In the genomic region with DNA sequence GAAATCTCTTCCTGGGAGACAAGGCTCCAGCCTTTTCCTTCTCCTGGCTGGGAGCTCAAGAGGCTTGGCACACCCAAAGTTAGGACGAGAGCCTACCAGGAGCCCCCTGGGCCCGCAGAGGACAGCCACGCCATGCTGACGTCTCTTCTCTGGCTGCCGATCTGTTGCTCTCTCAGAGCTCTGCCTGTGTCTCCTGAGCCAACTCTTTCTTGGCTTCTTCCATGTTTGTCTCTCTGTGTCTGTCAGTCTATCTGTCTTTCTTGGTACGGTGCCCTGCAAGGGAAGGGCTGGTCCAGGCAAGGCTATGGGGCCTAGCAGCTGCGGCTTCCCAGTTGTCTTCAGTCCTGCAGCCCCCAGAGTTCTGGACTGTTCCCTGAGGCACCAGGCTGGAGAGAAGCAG, we compare ENCODE assay signal across 12 mouse cellular contexts. TPM values are rescaled to one million over a fixed set of nuclear protein-coding genes. Genes with fewer than 3 reads are reported as not detected.
DNase-seq lines count a peak whose midpoint lies in the region; ATAC-seq and TF ChIP-seq lines count a peak whose summit lies in the region.
"Had no signal": no experiment of that assay in that cellular context is flagged by ENCODE, and none has a peak within 500 bp of the region (broad histone marks: within the 10 kb centered on the region; RNA-seq: fewer than 3 reads in every experiment).

No protein-coding gene starts in this region.

- H3K36me3 ChIP-seq in forebrain, embryonic 13.5 days (ENCODE audit: poor library complexity, severe bottlenecking), result peaks cover 5% of the 10 kb centered on the region; the same call in 1 of the 2 replicates
- no peaks in the 10 kb centered on the region for H3K36me3 ChIP-seq in forebrain, embryonic 11.5 days (ENCODE audit: control insufficient read depth, insufficient read depth, low read length)
- peaks cover 2% of the 10 kb centered on the region for H3K36me3 ChIP-seq in heart, adult 2 months (ENCODE audit: control insufficient read depth, insufficient read depth, low read length)
- peaks cover 45% of the 10 kb centered on the region for H3K36me3 ChIP-seq in limb, embryonic 10.5 days
- H3K36me3 ChIP-seq in kidney, embryonic 14.5 days (ENCODE audit: control insufficient read depth, insufficient read depth, low read length), result no peaks in the 10 kb centered on the region

- WGBS in forebrain, embryonic 13.5 days, result 70% methylated on average over 7 of the region's 7 CpGs
- 94% methylated on average over 7 of the region's 7 CpGs for WGBS in forebrain, embryonic 11.5 days
- 48% methylated on average over 7 of the region's 7 CpGs for WGBS in heart, adult 2 months
- 89% methylated on average over 7 of the region's 7 CpGs for WGBS in limb, embryonic 10.5 days
- 77% methylated on average over 7 of the region's 7 CpGs for WGBS in kidney, embryonic 14.5 days

- intact Hi-C loops in heart, adult 2 months (cut with DNase I), result no loop called here

- H3K27ac ChIP-seq in forebrain, embryonic 13.5 days, result no peak overlapping the region
- H3K27ac ChIP-seq in forebrain, embryonic 11.5 days (ENCODE audit: low read depth, low read length), result no peak overlapping the region
- peak overlapping the region; percentile 33 for H3K27ac ChIP-seq in heart, adult 2 months
- 0 out of 2 replicates have a peak overlapping the region, but pooled peaks have one; percentile 20 for H3K27ac ChIP-seq in limb, embryonic 10.5 days
- no peak overlapping the region for H3K27ac ChIP-seq in kidney, embryonic 14.5 days (ENCODE audit: low read depth, low read length)
- H3K27ac ChIP-seq: kidney, postnatal 0 days had no signal

- no peaks in the 10 kb centered on the region for H3K9me3 ChIP-seq in forebrain, embryonic 13.5 days (replicated peaks)
- H3K9me3 ChIP-seq in forebrain, embryonic 11.5 days (ENCODE audit: control insufficient read depth, low read length), result no peaks in the 10 kb centered on the region
- H3K9me3 ChIP-seq in limb, embryonic 10.5 days (replicated peaks), result no peaks in the 10 kb centered on the region
- no peaks in the 10 kb centered on the region for H3K9me3 ChIP-seq in kidney, embryonic 14.5 days (ENCODE audit: control insufficient read depth, low read length)

- TF ChIP-seq CTCF in heart, adult 2 months (IDR thresholded peaks at IDR 0.05), result no peak

- 0 out of 2 replicates have a peak, but pooled peaks cover 4% of the 10 kb centered on the region for H3K27me3 ChIP-seq in forebrain, embryonic 13.5 days
- H3K27me3 ChIP-seq in forebrain, embryonic 11.5 days (ENCODE audit: control insufficient read depth, insufficient read depth, low read length), result no peaks in the 10 kb centered on the region
- H3K27me3 ChIP-seq in heart, adult 2 months (ENCODE audit: control insufficient read depth, insufficient read depth, low read length), result no peaks in the 10 kb centered on the region
- H3K27me3 ChIP-seq in limb, embryonic 10.5 days (ENCODE audit: low read depth, poor library complexity, severe bottlenecking), result peaks cover 17% of the 10 kb centered on the region
- H3K27me3 ChIP-seq in kidney, embryonic 14.5 days (ENCODE audit: control insufficient read depth, insufficient read depth, low read length), result no peaks in the 10 kb centered on the region

- no peak overlapping the region for H3K4me2 ChIP-seq in forebrain, embryonic 13.5 days
- H3K4me2 ChIP-seq in forebrain, embryonic 11.5 days (ENCODE audit: low read depth, low read length, severe bottlenecking), result no peak overlapping the region
- H3K4me2 ChIP-seq in kidney, embryonic 14.5 days (replicated peaks; ENCODE audit: low read depth, low read length), result no peak overlapping the region

- no peak for DNase-seq in forebrain, embryonic 11.5 days (ENCODE audit: low spot score)
- DNase-seq in adipocyte (ENCODE audit: low spot score), result peak; percentile 87
- peak; percentile 63 to 77 for DNase-seq in heart, adult 2 months
- DNase-seq in limb, embryonic 10.5 days (ENCODE audit: low spot score), result no peak
- no peak for DNase-seq in frontal cortex, adult 2 months (ENCODE audit: extremely low spot score in 1 of 2, low spot score in 1 of 2)
- DNase-seq: adrenal gland, postnatal 36 days; liver, postnatal 0 days had no signal

- no peaks in the 10 kb centered on the region for H3K79me2 ChIP-seq in heart, adult 2 months (replicated peaks; ENCODE audit: control insufficient read depth, insufficient read depth, low read length)

- no peak overlapping the region for H3K4me3 ChIP-seq in forebrain, embryonic 13.5 days
- no peak overlapping the region for H3K4me3 ChIP-seq in forebrain, embryonic 11.5 days (ENCODE audit: low read depth, low read length)
- H3K4me3 ChIP-seq in heart, adult 2 months, result no peak overlapping the region
- H3K4me3 ChIP-seq in limb, embryonic 10.5 days, result no peak overlapping the region
- no peak overlapping the region for H3K4me3 ChIP-seq in kidney, embryonic 14.5 days (ENCODE audit: low read length)

- H3K4me1 ChIP-seq in forebrain, embryonic 13.5 days, result peaks cover 21% of the 10 kb centered on the region
- peaks cover 9% of the 10 kb centered on the region for H3K4me1 ChIP-seq in forebrain, embryonic 11.5 days (replicated peaks; ENCODE audit: control insufficient read depth, insufficient read depth, low read length)
- peaks cover 15% of the 10 kb centered on the region for H3K4me1 ChIP-seq in heart, adult 2 months (ENCODE audit: control insufficient read depth, insufficient read depth, low read length)
- peaks cover 83% of the 10 kb centered on the region for H3K4me1 ChIP-seq in limb, embryonic 10.5 days
- H3K4me1 ChIP-seq in kidney, embryonic 14.5 days (ENCODE audit: control insufficient read depth, insufficient read depth, low read length), result peaks cover 21% of the 10 kb centered on the region

- no peak for TF ChIP-seq EP300 in heart, adult 2 months (IDR thresholded peaks at IDR 0.05; ENCODE audit: insufficient read depth, low read depth, low read length)

- ATAC-seq in forebrain, embryonic 13.5 days, result no peak
- no peak for ATAC-seq in forebrain, embryonic 11.5 days (replicated peaks; ENCODE audit: low FRiP score)
- no peak for ATAC-seq in kidney, embryonic 14.5 days (ENCODE audit: low FRiP score, low TSS enrichment)
- ATAC-seq in megakaryocyte, adult 5-6 weeks (ENCODE audit: poor library complexity, severe bottlenecking), result no peak
- ATAC-seq: liver, postnatal 0 days had no signal

- 0 out of 2 replicates have a peak overlapping the region, but pooled peaks have one; percentile 27 for H3K9ac ChIP-seq in forebrain, embryonic 13.5 days
- no peak overlapping the region for H3K9ac ChIP-seq in forebrain, embryonic 11.5 days (ENCODE audit: low read length)
- no peak overlapping the region for H3K9ac ChIP-seq in heart, adult 2 months (ENCODE audit: low read depth, low read length)
- H3K9ac ChIP-seq in kidney, embryonic 14.5 days (ENCODE audit: low read depth, low read length), result no peak overlapping the region
- H3K9ac ChIP-seq: liver, postnatal 0 days had no signal

- no peak for TF ChIP-seq POLR2A in heart, adult 2 months (IDR thresholded peaks at IDR 0.05; ENCODE audit: insufficient read depth, low read depth, low read length)

RNA-seq across cellular contexts. Expression of gene Atoh8, which starts 24.6 kb away (rescaled TPM):
- polyA plus RNA-seq in forebrain, embryonic 13.5 days (2015; fragmentation: Nextera tagmentation; extraction: Ambion mirVana), result 2.9 and 4.5 TPM in 2 replicates
- 10.8 and 11.8 TPM in 2 replicates for polyA plus RNA-seq in forebrain, embryonic 11.5 days (2014; fragmentation: Nextera tagmentation; extraction: Ambion mirVana)
- 10 to 100 TPM; 11.0 to 13.5 TPM for total RNA-seq in heart, adult 2 months (2021)
- polyA plus RNA-seq in heart, adult 2 months (2012; rRNA removed), result 9.3 and 12.7 TPM in 2 replicates
- 24.9 and 28.0 TPM in 2 replicates for polyA plus RNA-seq in limb, embryonic 10.5 days (2016; fragmentation: Nextera tagmentation; extraction: Ambion mirVana)
- 1.5 and 2.3 TPM in 2 replicates for polyA plus RNA-seq in frontal cortex, adult 2 months (2012; rRNA removed)
- polyA plus RNA-seq in kidney, embryonic 14.5 days (2014; fragmentation: Nextera tagmentation; extraction: Ambion mirVana), result 13.3 and 14.2 TPM in 2 replicates
- total RNA-seq in megakaryocyte, adult 5-6 weeks (2015), result 0.22 TPM in 1 of 2 replicates, not detected in the other
- total RNA-seq in megakaryocyte, adult 5-6 weeks (2017), result 0.51 TPM in 1 of 2 replicates, not detected in the other
- total RNA-seq: granulocyte monocyte progenitor cell, adult 5-6 weeks had no signal

Comparison
In these comparisons a context has a peak if more than half of its experiments do, and no peak if none do; other contexts are left out.
1. H3K27ac ChIP-seq: peak in heart, adult 2 months (single experiment) and limb, embryonic 10.5 days (single experiment); none in forebrain, embryonic 13.5 days (single experiment), forebrain, embryonic 11.5 days (single experiment) and kidney, embryonic 14.5 days (single experiment).
2. DNase-seq: peak in adipocyte (single experiment) and heart, adult 2 months (2 of 2); none in forebrain, embryonic 11.5 days (single experiment), limb, embryonic 10.5 days (single experiment) and frontal cortex, adult 2 months (0 of 2).